Mouse (Mus musculus) spleen, adult 2 months (tissue): Measurements from ENCODE around the gene Dnmt1. TPM values are rescaled to one million over a fixed set of nuclear protein-coding genes. Genes with fewer than 3 reads are reported as not detected.

Experiments
- DNase-seq, 2 experiments: peaks; one replicate each; pipeline versions ENCODE4 v3.0.0 to v3.0.0-alpha.2; 2012 to 2021; ENCODE audit warnings: low spot score in 2 of 2, low read depth in 1 of 2
- H3K27ac ChIP-seq: fragments of 200-500 bp; 2 replicates; pipeline ENCODE4 v1.5.1; 2012; ENCODE audit warnings: low read length, inconsistent platforms; ENCODE audit not compliant: insufficient read depth
- H3K27me3 ChIP-seq: fragments of 200-500 bp; 2 replicates; pipeline ENCODE4 v1.6.1; 2012; ENCODE audit warnings: mild to moderate bottlenecking, moderate library complexity, low read length, inconsistent platforms; ENCODE audit not compliant: control insufficient read depth, insufficient read depth
- H3K36me3 ChIP-seq: fragments of 200-500 bp; 2 replicates; pipeline ENCODE4 v1.6.1; 2012; ENCODE audit warnings: mild to moderate bottlenecking, low read length, inconsistent platforms; ENCODE audit not compliant: control insufficient read depth, insufficient read depth
- H3K4me1 ChIP-seq: fragments of 200-500 bp; 2 replicates; pipeline ENCODE4 v1.6.1; 2011; ENCODE audit warnings: inconsistent platforms; ENCODE audit not compliant: control insufficient read depth, insufficient read depth, insufficient read length
- H3K4me3 ChIP-seq: fragments of 200-500 bp; 2 replicates; pipeline ENCODE4 v1.5.1; 2011; ENCODE audit warnings: mild to moderate bottlenecking, inconsistent platforms; ENCODE audit not compliant: insufficient read depth, insufficient read length; ENCODE audit errors: extremely low read depth
- CTCF ChIP-seq: fragments of 200-500 bp; IDR thresholded peaks from 2 replicates; pipeline ENCODE4 v1.5.1; 2011; ENCODE audit warnings: mild to moderate bottlenecking, inconsistent platforms; ENCODE audit not compliant: insufficient read depth, insufficient read length, insufficient replicate concordance; ENCODE audit errors: extremely low read depth
- POLR2A ChIP-seq: fragments of 200-500 bp; IDR thresholded peaks from 2 replicates; pipeline ENCODE4 v1.6.1; 2011; ENCODE audit warnings: low read depth, low read length, inconsistent platforms
- WGBS: fragments of 180-500 bp; shearing (Covaris S2); methylation state at CpG from one replicate; pipeline ENCODE4 v1.1.7; 2018; 5-methylcytosine and 5-hydroxymethylcytosine counted together
- polyA plus RNA-seq: library from polyadenylated mRNA; depleted of rRNA; stranded (reverse); fragments of >200 nt; gene quantifications from 2 replicates; pipeline ENCODE4 v1.2.3, GENCODE M21; 2012

Gene Dnmt1
- polyA plus RNA-seq, 1 experiment = 37.0 TPM

DNA sequence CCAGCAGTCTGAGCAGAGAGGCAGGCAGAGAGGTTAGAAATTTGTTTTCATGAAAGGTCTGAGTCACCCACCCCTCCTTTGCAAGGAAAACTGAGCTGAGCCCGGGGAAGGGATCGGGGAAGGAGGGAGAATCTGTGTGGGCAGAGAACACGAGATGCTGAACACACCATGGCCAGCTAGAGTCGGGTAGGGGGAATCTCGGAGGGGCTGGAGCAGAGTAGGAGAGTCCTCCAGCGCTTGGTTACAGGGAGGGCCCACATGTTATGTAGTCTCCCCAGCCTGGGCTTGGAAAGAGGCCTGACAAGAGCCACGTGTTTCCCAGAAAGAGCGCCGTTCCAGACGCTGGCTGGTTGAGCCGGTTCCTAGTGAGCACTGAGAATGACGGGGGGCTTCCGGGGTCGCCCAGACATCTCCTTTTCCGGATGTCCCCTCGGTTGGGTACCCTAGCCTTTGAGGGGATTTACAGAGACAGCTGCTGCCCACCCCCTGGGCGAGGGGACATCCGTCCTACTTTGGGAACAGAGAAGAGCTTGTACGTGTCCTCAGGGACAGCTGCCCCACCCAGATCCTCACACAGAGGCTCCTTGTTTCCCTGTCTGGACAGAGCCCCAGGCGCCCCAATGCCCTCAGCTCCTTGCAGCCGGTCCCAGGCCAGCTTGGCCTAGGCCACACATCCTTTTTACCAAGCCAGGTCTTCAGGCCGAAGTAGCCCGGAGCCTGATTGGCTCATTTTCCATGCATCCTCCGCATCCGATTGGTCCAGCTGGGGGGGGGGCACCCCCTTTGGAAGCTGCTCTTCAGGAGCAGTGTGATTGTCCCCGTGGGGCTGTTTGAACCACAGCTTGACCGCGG is 12.7 kb upstream of the Dnmt1 start:
- H3K4me3 ChIP-seq = no peak overlapping the region
- 89% methylated on average over 28 of the region's 28 CpGs for WGBS
- TF ChIP-seq POLR2A = no peak
- TF ChIP-seq CTCF = no peak
- DNase-seq = no peak
- no peaks in the 10 kb centered on the region for H3K36me3 ChIP-seq
- peaks cover 7% of the 10 kb centered on the region; the same call in 1 of the 2 replicates for H3K4me1 ChIP-seq
- peaks cover 5% of the 10 kb centered on the region for H3K27me3 ChIP-seq
- no peak overlapping the region for H3K27ac ChIP-seq

DNA sequence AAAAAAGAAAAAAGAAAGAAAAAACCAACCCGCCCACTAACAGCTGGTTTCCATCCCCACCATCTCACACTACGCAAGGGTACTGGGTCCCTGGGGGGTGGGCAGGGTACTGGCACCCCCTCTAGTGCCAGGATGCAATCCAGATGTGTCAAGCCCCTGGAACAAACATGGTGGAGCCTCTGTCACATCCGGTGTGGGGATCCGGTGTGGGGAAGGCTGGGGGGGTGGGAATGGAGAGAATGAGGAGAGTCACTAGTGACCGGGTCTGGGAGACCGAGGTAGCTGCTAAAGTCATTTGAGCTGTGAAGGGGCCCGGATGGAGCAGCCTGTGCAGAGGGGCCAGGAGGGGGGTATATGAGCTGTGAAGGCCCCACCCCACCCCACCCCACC is 12.1 kb upstream of the Dnmt1 start:
- peaks cover 5% of the 10 kb centered on the region for H3K27me3 ChIP-seq
- no peak overlapping the region for H3K27ac ChIP-seq
- TF ChIP-seq POLR2A (no peak), CTCF (no peak)
- H3K4me1 ChIP-seq = peaks cover 7% of the 10 kb centered on the region; the same call in 1 of the 2 replicates
- 86% methylated on average over 7 of the region's 7 CpGs for WGBS
- H3K36me3 ChIP-seq = no peaks in the 10 kb centered on the region
- no peak overlapping the region for H3K4me3 ChIP-seq
- no peak for DNase-seq

DNA sequence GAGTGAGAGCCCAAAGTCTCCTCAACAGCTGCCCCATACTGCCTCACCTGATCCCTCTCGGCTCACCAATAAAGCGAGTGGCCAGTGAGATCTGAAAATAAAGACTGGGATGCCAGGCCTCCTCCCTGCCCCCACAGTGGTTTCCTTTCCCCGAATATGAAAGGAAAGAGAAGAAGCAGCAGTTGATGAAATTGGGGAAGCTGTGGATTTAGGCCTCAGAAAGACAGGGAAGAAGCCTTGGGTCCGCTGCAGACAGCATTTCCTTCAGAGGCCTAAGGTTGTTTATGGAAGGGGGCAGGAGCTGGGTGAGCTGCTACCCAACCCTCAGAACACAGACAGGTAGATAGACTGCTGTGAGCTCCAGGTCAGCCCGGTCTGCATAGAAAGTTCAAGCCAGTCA is 7.1 kb upstream of the Dnmt1 start:
- no peak for TF ChIP-seq CTCF
- TF ChIP-seq POLR2A = no peak
- no peaks in the 10 kb centered on the region for H3K36me3 ChIP-seq
- no peak for DNase-seq
- H3K27me3 ChIP-seq = no peaks in the 10 kb centered on the region
- 46% methylated on average over 5 of the region's 5 CpGs for WGBS
- no peak overlapping the region for H3K27ac ChIP-seq
- H3K4me1 ChIP-seq = no peaks in the 10 kb centered on the region
- no peak overlapping the region for H3K4me3 ChIP-seq

DNA sequence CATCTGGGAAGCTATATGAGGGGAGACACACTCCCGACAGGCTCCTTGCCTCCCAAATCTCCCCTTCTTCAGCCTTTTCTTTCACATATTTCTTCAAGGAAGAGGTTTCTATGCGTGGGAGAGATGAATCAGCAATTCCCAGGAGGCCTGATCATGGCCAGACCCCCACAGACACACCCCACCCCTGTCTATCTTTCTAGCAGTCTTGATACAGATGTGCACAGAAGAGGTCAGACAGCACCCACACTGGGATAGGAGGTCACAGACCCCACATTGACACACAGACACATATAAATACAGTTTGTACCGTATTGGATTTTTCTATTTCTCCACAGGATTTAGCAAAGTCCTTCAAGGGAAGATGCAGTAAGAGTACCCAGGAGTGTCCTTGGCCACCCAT is 6.3 kb upstream of the Dnmt1 start:
- Histone ChIP-seq H3K36me3 (no peaks in the 10 kb centered on the region), H3K27me3 (no peaks in the 10 kb centered on the region), H3K4me3 (no peak overlapping the region), H3K4me1 (no peaks in the 10 kb centered on the region), H3K27ac (no peak overlapping the region)
- DNase-seq = no peak
- 66% methylated on average over 3 of the region's 3 CpGs for WGBS
- TF ChIP-seq POLR2A = no peak
- TF ChIP-seq CTCF = no peak

DNA sequence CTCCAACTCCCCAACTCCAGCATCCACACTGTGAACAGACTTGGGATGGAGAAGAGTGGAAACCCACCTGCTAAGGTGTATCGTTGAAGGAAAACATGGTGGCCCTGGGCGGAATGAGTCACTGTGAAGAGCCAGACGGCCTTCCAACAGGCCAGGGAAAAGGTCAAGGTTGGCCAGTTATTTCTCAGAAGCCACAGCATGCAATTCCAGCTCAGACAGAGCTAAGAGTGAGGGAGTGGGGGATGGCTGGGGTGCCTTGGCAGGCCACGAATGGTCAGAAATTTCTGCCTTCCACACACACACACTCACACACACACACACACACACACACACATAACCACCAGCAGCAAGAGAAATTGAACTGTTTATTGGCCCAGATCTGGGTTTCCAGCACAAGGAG is 5.9 kb upstream of the Dnmt1 start:
- no peaks in the 10 kb centered on the region for H3K36me3 ChIP-seq
- H3K4me3 ChIP-seq = no peak overlapping the region
- H3K27me3 ChIP-seq = no peaks in the 10 kb centered on the region
- H3K27ac ChIP-seq = no peak overlapping the region
- 90% methylated on average over 4 of the region's 4 CpGs for WGBS
- TF ChIP-seq POLR2A (no peak), CTCF (no peak)
- H3K4me1 ChIP-seq = no peaks in the 10 kb centered on the region
- DNase-seq = no peak

DNA sequence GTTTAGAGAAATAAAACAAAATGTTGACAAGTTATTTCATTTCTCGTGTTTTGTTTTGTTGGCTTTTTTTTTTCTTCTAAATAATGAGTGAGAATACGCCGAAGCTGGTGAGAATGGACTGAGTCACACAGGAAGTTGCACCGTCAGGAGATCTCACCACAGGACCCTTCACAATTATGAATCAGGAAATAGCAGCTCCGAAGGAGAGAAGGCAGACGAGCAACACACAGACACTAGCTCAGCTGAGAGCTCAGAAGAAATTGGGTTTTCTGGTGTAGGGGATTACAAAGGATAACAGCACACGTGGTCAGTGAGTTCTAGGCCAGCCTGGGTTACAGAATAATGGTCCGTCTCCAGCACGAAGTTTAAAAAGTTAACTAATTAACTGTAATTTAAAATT is 1.9 kb upstream of the Dnmt1 start:
- 17% methylated on average over 9 of the region's 9 CpGs for WGBS
- Histone ChIP-seq H3K36me3 (no peaks in the 10 kb centered on the region), H3K4me1 (no peaks in the 10 kb centered on the region), H3K27me3 (no peaks in the 10 kb centered on the region), H3K4me3 (no peak overlapping the region), H3K27ac (no peak overlapping the region)
- no peak for DNase-seq
- TF ChIP-seq POLR2A (no peak), CTCF (no peak)

DNA sequence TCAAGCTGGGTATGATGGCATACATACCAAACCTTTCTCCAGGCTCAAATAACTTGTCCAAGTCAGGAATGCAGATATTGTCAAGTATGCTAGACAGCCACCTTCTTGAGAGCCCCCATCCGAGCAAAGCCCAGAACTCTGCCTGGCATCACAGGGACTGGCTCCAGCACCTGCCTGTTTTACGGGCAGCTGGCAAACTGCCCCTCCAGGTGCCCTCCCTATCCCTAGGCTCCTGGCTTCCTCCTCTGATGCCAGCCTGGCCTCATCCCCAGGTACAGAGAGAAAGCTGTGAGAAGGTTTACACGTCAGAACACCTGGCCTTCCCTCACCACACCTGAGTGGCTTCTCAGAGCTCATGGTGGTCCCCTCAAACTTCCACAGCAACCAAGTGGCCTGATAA is 2.7 kb downstream of the Dnmt1 start:
- 89% methylated on average over 3 of the region's 3 CpGs for WGBS
- H3K27me3 ChIP-seq = no peaks in the 10 kb centered on the region
- H3K36me3 ChIP-seq = no peaks in the 10 kb centered on the region
- no peaks in the 10 kb centered on the region for H3K4me1 ChIP-seq
- no peak overlapping the region for H3K27ac ChIP-seq
- no peak overlapping the region for H3K4me3 ChIP-seq
- TF ChIP-seq CTCF = no peak
- TF ChIP-seq POLR2A = no peak
- no peak for DNase-seq
